Mouse (Mus musculus): ENCODE data around the gene Podn.

The Podn gene

DNA sequence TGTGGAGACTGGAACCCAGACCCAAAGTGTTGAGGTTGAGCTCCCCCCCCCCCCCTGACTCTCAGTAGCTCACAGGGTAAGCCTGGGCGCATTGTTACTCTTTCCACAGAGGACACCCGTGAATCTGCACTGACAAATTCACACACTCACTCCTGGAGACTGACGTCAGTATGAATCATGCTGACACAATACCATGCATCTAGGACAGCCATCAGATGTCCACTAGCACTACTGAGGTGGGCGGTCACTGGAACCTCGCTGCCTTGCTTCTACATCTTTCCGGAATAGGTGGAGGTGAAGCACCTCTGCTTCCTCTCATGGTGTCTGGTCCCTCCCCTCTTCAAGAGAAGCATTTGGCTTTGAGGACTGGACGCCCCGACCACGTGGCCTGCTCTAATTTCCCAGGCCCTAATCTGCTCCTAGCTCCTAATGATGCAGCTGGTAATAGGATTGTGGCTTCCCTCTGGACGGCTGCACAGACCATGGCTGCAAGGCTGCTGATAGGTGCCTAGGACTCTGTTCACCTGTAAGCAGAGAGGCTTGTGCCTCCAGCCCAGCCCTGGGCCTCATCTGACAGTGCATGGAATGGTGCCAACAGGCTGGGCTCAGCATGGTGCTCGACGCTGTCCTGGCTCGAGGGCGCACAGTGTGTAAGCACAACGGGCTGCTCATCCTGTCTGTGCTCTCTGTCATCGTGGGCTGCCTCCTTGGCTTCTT lies 128.1 kb downstream of the Podn start, which contains the start of gene Slc1a7:
Slc1a7 (plus strand) TSS at position 367 of the 717 bp plus-strand sequence.
- DNase-seq (ENCODE audit: low spot score in 2 of 2) = no peak

DNA sequence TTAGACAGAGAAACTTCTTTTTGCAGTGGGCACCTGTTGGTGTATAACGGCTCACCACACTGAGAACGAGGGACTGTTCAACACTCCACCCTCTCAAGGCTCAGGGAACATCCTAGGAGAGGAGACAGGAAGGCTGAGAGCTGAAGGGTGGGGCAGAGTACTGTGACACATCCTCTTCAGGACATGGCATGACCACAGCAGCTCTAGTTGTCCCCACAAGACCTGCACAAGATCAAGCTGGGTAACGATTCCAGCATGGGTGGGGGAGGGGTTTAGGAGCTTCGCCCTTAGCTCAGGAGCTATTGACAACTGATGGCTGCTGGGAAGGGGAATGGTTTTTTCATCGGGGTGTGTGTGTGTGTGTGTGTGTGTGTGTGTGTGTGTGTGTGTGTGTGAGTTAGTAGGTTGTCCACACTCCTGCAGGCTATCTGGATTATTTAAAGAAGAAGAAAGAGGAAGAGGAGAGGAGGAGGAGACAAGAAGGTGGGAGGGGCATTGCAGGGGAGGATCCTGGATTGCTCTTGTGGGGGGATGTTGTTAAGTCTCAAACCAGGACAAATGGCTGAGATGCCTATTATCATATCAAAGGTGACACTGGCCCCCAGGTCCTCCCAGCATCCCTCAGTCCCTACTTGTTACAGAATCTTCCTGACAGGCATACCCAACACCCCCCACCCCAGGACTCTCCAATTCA lies 129.7 kb downstream of the Podn start:
- no peak for DNase-seq (ENCODE audit: low spot score in 2 of 2)
